ENCODE assay signal across 8 mouse cellular contexts in genomic region chr4:133494432-133494831, GRCm38 (mm10). TPM values are rescaled to one million over a fixed set of nuclear protein-coding genes. Genes with fewer than 3 reads are reported as not detected.
DNase-seq lines count a peak whose midpoint lies in the region; ATAC-seq lines count a peak whose summit lies in the region.

No protein-coding gene starts in this region.

- H3K9me3 ChIP-seq in intestine, embryonic 15.5 days = no peaks in the 10 kb centered on the region

- intact Hi-C loops in left cerebral cortex, postnatal 25 days (cut with DNase I) = no loop called here

- H3K4me3 ChIP-seq in intestine, embryonic 15.5 days (replicated peaks) = peak overlapping the region; percentile 36

- no peak overlapping the region for H3K9ac ChIP-seq in intestine, embryonic 15.5 days

- peaks cover 28% of the 10 kb centered on the region for H3K4me1 ChIP-seq in intestine, embryonic 15.5 days (replicated peaks)

- H3K36me3 ChIP-seq in intestine, embryonic 15.5 days = no peaks in the 10 kb centered on the region

- peak; percentile 58; the same call in 1 of the 2 replicates for ATAC-seq in intestine, embryonic 15.5 days
- peak; percentile 70 for ATAC-seq in megakaryocyte-erythroid progenitor cell, adult 5-6 weeks (replicated peaks; ENCODE audit: low FRiP score, low TSS enrichment, poor library complexity, severe bottlenecking)

- DNase-seq in adrenal gland, adult 18-20 months (ENCODE audit: low spot score in 2 of 2) = peak; percentile 96
- DNase-seq in embryo, embryonic 10.5 days (ENCODE audit: low spot score) = peak; percentile 95
- DNase-seq in gastrocnemius, postnatal 4 days (ENCODE audit: low spot score in 2 of 2) = peak; percentile 86 to 90
- peak; percentile 73 to 78 for DNase-seq in left cerebral cortex, postnatal 25 days (ENCODE audit: low spot score in 2 of 2)
- peak; percentile 76 to 86 for DNase-seq in right cerebral cortex, postnatal 10 days (ENCODE audit: low spot score in 2 of 2)
- DNase-seq in urinary bladder, postnatal 14 days (ENCODE audit: low spot score) = peak; percentile 93

- WGBS in intestine, embryonic 15.5 days = under 1% methylated on average over 12 of the region's 12 CpGs

- 0 out of 2 replicates have a peak overlapping the region, but pooled peaks have one; percentile 13 for H3K27ac ChIP-seq in intestine, embryonic 15.5 days

- peaks cover 48% of the 10 kb centered on the region for H3K27me3 ChIP-seq in intestine, embryonic 15.5 days (replicated peaks)

- peak overlapping the region; percentile 66 for H3K4me2 ChIP-seq in intestine, embryonic 15.5 days (replicated peaks)

RNA-seq across cellular contexts. Expression of gene Trnp1, which starts 3.9 kb away (rescaled TPM):
- 1 to 10 TPM; 4.4 to 5.3 TPM for total RNA-seq in adrenal gland, adult 18-20 months (2021)
- 1 to 10 TPM; 3.4 to 4.6 TPM for total RNA-seq in gastrocnemius, postnatal 4 days (2021)
- polyA plus RNA-seq in intestine, embryonic 15.5 days (2015; fragmentation: Nextera tagmentation; extraction: Ambion mirVana) = 1.6 and 1.7 TPM in 2 replicates
- 100 to 1,000 TPM; 157 to 177 TPM for total RNA-seq in left cerebral cortex, postnatal 25 days (2021)
- total RNA-seq in megakaryocyte-erythroid progenitor cell, adult 5-6 weeks (2014; fragmentation: Nextera tagmentation) = not detected in 2 replicates
- total RNA-seq in megakaryocyte-erythroid progenitor cell, adult 5-6 weeks (2017) = 3.9 TPM in 1 of 2 replicates, not detected in the other

RNA-seq across cellular contexts. Expression of gene Tent5b, which starts 14.5 kb away (rescaled TPM):
- 1 to 10 TPM; 2.0 to 4.6 TPM for total RNA-seq in adrenal gland, adult 18-20 months (2021)
- under 1 TPM; 0.57 to 0.74 TPM for total RNA-seq in gastrocnemius, postnatal 4 days (2021)
- polyA plus RNA-seq in intestine, embryonic 15.5 days (2015; fragmentation: Nextera tagmentation; extraction: Ambion mirVana) = 0.82 and 0.94 TPM in 2 replicates
- under 1 TPM in 1 of 2 experiments, not detected in 1; 0.21 TPM for total RNA-seq in left cerebral cortex, postnatal 25 days (2021)
- total RNA-seq in megakaryocyte-erythroid progenitor cell, adult 5-6 weeks (2014; fragmentation: Nextera tagmentation) = not detected in 2 replicates
- 0.28 TPM in 1 of 2 replicates, not detected in the other for total RNA-seq in megakaryocyte-erythroid progenitor cell, adult 5-6 weeks (2017)

RNA-seq across cellular contexts. Expression of gene Kdf1, which starts 24.3 kb away (rescaled TPM):
- under 1 TPM; 0.42 to 0.99 TPM for total RNA-seq in adrenal gland, adult 18-20 months (2021)
- not detected for total RNA-seq in gastrocnemius, postnatal 4 days (2021)
- polyA plus RNA-seq in intestine, embryonic 15.5 days (2015; fragmentation: Nextera tagmentation; extraction: Ambion mirVana) = 40.5 and 45.1 TPM in 2 replicates
- total RNA-seq in left cerebral cortex, postnatal 25 days (2021) = not detected
- total RNA-seq in megakaryocyte-erythroid progenitor cell, adult 5-6 weeks (2014; fragmentation: Nextera tagmentation) = not detected in 2 replicates
- total RNA-seq in megakaryocyte-erythroid progenitor cell, adult 5-6 weeks (2017) = not detected in 2 replicates

RNA-seq across cellular contexts. Expression of gene Nudc, which starts 51.4 kb away (rescaled TPM):
- 100 to 1,000 TPM; 148 to 172 TPM for total RNA-seq in adrenal gland, adult 18-20 months (2021)
- 10 to 100 TPM; 73.7 to 80.7 TPM for total RNA-seq in gastrocnemius, postnatal 4 days (2021)
- 280 and 288 TPM in 2 replicates for polyA plus RNA-seq in intestine, embryonic 15.5 days (2015; fragmentation: Nextera tagmentation; extraction: Ambion mirVana)
- 100 to 1,000 TPM; 129 TPM for total RNA-seq in left cerebral cortex, postnatal 25 days (2021)
- 250 and 258 TPM in 2 replicates for total RNA-seq in megakaryocyte-erythroid progenitor cell, adult 5-6 weeks (2014; fragmentation: Nextera tagmentation)
- total RNA-seq in megakaryocyte-erythroid progenitor cell, adult 5-6 weeks (2017) = 271 and 301 TPM in 2 replicates

RNA-seq across cellular contexts. Expression of gene Nr0b2, which starts 58.7 kb away (rescaled TPM):
- total RNA-seq in adrenal gland, adult 18-20 months (2021) = 10 to 100 TPM; 48.6 to 60.7 TPM
- not detected for total RNA-seq in gastrocnemius, postnatal 4 days (2021)
- polyA plus RNA-seq in intestine, embryonic 15.5 days (2015; fragmentation: Nextera tagmentation; extraction: Ambion mirVana) = 7.5 and 8.1 TPM in 2 replicates
- total RNA-seq in left cerebral cortex, postnatal 25 days (2021) = not detected
- not detected in 2 replicates for total RNA-seq in megakaryocyte-erythroid progenitor cell, adult 5-6 weeks (2014; fragmentation: Nextera tagmentation)
- not detected in 2 replicates for total RNA-seq in megakaryocyte-erythroid progenitor cell, adult 5-6 weeks (2017)

Comparison
In these comparisons a context has a peak if more than half of its experiments do, and no peak if none do; other contexts are left out.
1. Peak in every context shown above with its lines: DNase-seq, ATAC-seq, H3K4me3 ChIP-seq and H3K27ac ChIP-seq.
2. RNA of gene Trnp1, which starts 3.9 kb away (total RNA-seq): 157 to 177 TPM in left cerebral cortex, postnatal 25 days; 4.4 to 5.3 TPM in adrenal gland, adult 18-20 months, 3.4 to 4.6 TPM in gastrocnemius, postnatal 4 days and 3.9 TPM in megakaryocyte-erythroid progenitor cell, adult 5-6 weeks; every median in the first group is over 10 times any median in the second.